Mouse (Mus musculus): Measurements from ENCODE around the gene Rhoc. TPM values are rescaled to one million over a fixed set of nuclear protein-coding genes. Genes with fewer than 3 reads are reported as not detected.

The Rhoc gene
- polyA plus RNA-seq, 1 experiment from 2014 or later, result 107 TPM

DNA sequence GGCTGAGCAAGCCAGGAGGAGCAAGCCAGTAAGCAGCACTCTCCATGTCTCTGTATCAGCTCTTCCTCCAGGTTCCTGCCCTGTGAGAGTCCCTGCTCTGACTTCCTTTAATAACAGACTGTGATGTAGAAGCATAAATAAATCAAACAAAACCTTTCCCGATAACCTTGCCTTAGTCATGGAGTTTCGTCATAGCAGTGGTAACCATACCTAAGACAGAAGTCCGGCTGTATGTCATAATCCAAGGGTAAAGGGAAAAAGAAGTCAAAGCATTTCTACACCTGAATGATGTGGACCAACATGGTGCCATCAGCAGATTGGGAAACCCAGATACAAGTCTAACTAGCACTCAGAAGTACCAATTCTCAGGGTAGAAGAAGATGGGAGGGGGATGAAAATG is 47.6 kb downstream of the Rhoc start:
- peaks cover 94% of the 10 kb centered on the region for H3K36me3 ChIP-seq
- WGBS, result 96% methylated on average over 3 of the region's 3 CpGs
- no peaks in the 10 kb centered on the region for H3K4me1 ChIP-seq (replicated peaks)
- no peak overlapping the region for H3K27ac ChIP-seq
- no peak for DNase-seq (ENCODE audit: low spot score)
- no peaks in the 10 kb centered on the region for H3K9me3 ChIP-seq
- no peaks in the 10 kb centered on the region for H3K27me3 ChIP-seq (ENCODE audit: insufficient read depth, poor library complexity, severe bottlenecking)
- no peak overlapping the region for H3K4me3 ChIP-seq

GRCm38 (mm10) chr3:104841049-104841448 is 52.9 kb downstream of the Rhoc start:
- Histone ChIP-seq H3K36me3 (peaks cover 93% of the 10 kb centered on the region), H3K27me3 (ENCODE audit: insufficient read depth, poor library complexity, severe bottlenecking) (no peaks in the 10 kb centered on the region), H3K9me3 (no peaks in the 10 kb centered on the region), H3K4me3 (no peak overlapping the region), H3K27ac (no peak overlapping the region), H3K4me1 (replicated peaks) (no peaks in the 10 kb centered on the region)
- 95% methylated on average over 5 of the region's 5 CpGs for WGBS
- no peak for DNase-seq (ENCODE audit: low spot score)

Other genes with a start within 250 kb of the Rhoc start
- gene Slc16a1, start 149.7 kb upstream of the Rhoc start, polyA plus RNA-seq (2016; fragmentation: Nextera tagmentation; extraction: Ambion mirVana), result 29.7 and 45.0 TPM in 2 replicates
- gene Ppm1j, start 7.3 kb upstream of the Rhoc start, polyA plus RNA-seq (2016; fragmentation: Nextera tagmentation; extraction: Ambion mirVana), result 1.8 and 3.1 TPM in 2 replicates
- gene Fam19a3, start 6.5 kb upstream of the Rhoc start, polyA plus RNA-seq (2016; fragmentation: Nextera tagmentation; extraction: Ambion mirVana), result 0.05 and 0.46 TPM in 2 replicates
- 17.0 and 19.8 TPM in 2 replicates for gene Mov10, start 30.2 kb downstream of the Rhoc start, polyA plus RNA-seq (2016; fragmentation: Nextera tagmentation; extraction: Ambion mirVana)
- gene St7l, start 75.6 kb downstream of the Rhoc start, polyA plus RNA-seq (2016; fragmentation: Nextera tagmentation; extraction: Ambion mirVana), result 28.7 and 33.7 TPM in 2 replicates
- gene Capza1, start 76.1 kb downstream of the Rhoc start, polyA plus RNA-seq (2016; fragmentation: Nextera tagmentation; extraction: Ambion mirVana), result 188 and 212 TPM in 2 replicates
- 1.3 and 1.7 TPM in 2 replicates for gene Wnt2b, start 173.5 kb downstream of the Rhoc start, polyA plus RNA-seq (2016; fragmentation: Nextera tagmentation; extraction: Ambion mirVana)

Data from hindbrain, embryonic 10.5 days (tissue).